In genomic region chr17:5397148-5398007, GRCm38 (mm10) we compare ENCODE assay signal across 7 mouse cellular contexts. TPM values are rescaled to one million over a fixed set of nuclear protein-coding genes. Genes with fewer than 3 reads are reported as not detected.
DNase-seq lines count a peak whose midpoint lies in the region; ATAC-seq and TF ChIP-seq lines count a peak whose summit lies in the region.

No protein-coding gene starts in this region.

- H3K36me3 ChIP-seq in midbrain, embryonic 12.5 days, result no peaks in the 10 kb centered on the region
- H3K36me3 ChIP-seq in small intestine, adult 2 months (ENCODE audit: control insufficient read depth, insufficient read depth, low read length), result no peaks in the 10 kb centered on the region

- H3K4me1 ChIP-seq in midbrain, embryonic 12.5 days, result 0 out of 2 replicates have a peak, but pooled peaks cover 2% of the 10 kb centered on the region
- H3K4me1 ChIP-seq in small intestine, adult 2 months (ENCODE audit: control insufficient read depth, insufficient read depth, insufficient read length, low read length), result no peaks in the 10 kb centered on the region

- peak; percentile 59 for DNase-seq in adrenal gland, adult 8-10 months
- DNase-seq in embryo, embryonic 9.5 days (ENCODE audit: extremely low spot score), result peak; percentile 86
- DNase-seq in heart, adult 11 months, result peak; percentile 95
- DNase-seq in kidney, adult 11 months, result peak; percentile 68
- peak; percentile 89 for DNase-seq in left cerebral cortex, postnatal 4 days

- TF ChIP-seq POLR2A in small intestine, adult 2 months (IDR thresholded peaks at IDR 0.05; ENCODE audit: low read depth, low read length), result no peak

- 31% methylated on average over 33 of the region's 33 CpGs for WGBS in midbrain, embryonic 12.5 days
- WGBS in small intestine, adult 2 months, result 29% methylated on average over 33 of the region's 33 CpGs

- H3K4me3 ChIP-seq in midbrain, embryonic 12.5 days, result no peak overlapping the region
- H3K4me3 ChIP-seq in small intestine, adult 2 months (ENCODE audit: low read depth, low read length), result no peak overlapping the region

- H3K9ac ChIP-seq in midbrain, embryonic 12.5 days (replicated peaks), result no peak overlapping the region

- H3K4me2 ChIP-seq in midbrain, embryonic 12.5 days (replicated peaks), result 0 out of 2 replicates have a peak overlapping the region, but pooled peaks have one; percentile 17

- no peaks in the 10 kb centered on the region for H3K9me3 ChIP-seq in midbrain, embryonic 12.5 days

- peaks cover 17% of the 10 kb centered on the region for H3K27me3 ChIP-seq in midbrain, embryonic 12.5 days
- no peaks in the 10 kb centered on the region for H3K27me3 ChIP-seq in small intestine, adult 2 months (ENCODE audit: control insufficient read depth, insufficient read depth, low read length)

- no peak overlapping the region for H3K27ac ChIP-seq in midbrain, embryonic 12.5 days (replicated peaks)
- no peak overlapping the region for H3K27ac ChIP-seq in small intestine, adult 2 months (ENCODE audit: insufficient read depth, low read depth, low read length)

- peak; percentile 84 for ATAC-seq in midbrain, embryonic 12.5 days (ENCODE audit: low FRiP score, low read depth)

- TF ChIP-seq CTCF in small intestine, adult 2 months (IDR thresholded peaks at IDR 0.05; ENCODE audit: extremely low read depth, insufficient read length, insufficient replicate concordance, low read depth, low read length), result peak; percentile 94

- intact Hi-C loops in left cerebral cortex, postnatal 4 days (cut with DNase I), result loop anchor here (10.0 kb wide), 1 partner anchor 193 kb away; no protein-coding TSS in a partner anchor

RNA-seq across cellular contexts. Expression of gene Ldhal6b, which starts 21.2 kb away (rescaled TPM):
- total RNA-seq in adrenal gland, adult 8-10 months (2022), result 1 to 10 TPM in 3 of 4 experiments, under 1 TPM in 1; 0.73 to 3.9 (median 1.8) TPM
- 1 to 10 TPM; 1.9 to 2.0 TPM for total RNA-seq in left cerebral cortex, postnatal 4 days (2021)
- polyA plus RNA-seq in midbrain, embryonic 12.5 days (2016; fragmentation: Nextera tagmentation; extraction: Ambion mirVana), result 0.17 TPM in 1 of 2 replicates, not detected in the other
- polyA plus RNA-seq in small intestine, adult 2 months (2012; rRNA removed), result 0.10 and 0.20 TPM in 2 replicates

RNA-seq across cellular contexts. Expression of gene Tmem242, which starts 42.7 kb away (rescaled TPM):
- total RNA-seq in adrenal gland, adult 8-10 months (2022), result 100 to 1,000 TPM; 118 to 126 (median 122) TPM
- total RNA-seq in left cerebral cortex, postnatal 4 days (2021), result 10 to 100 TPM; 67.6 to 71.8 TPM
- 112 and 122 TPM in 2 replicates for polyA plus RNA-seq in midbrain, embryonic 12.5 days (2016; fragmentation: Nextera tagmentation; extraction: Ambion mirVana)
- 2.1 and 3.7 TPM in 2 replicates for polyA plus RNA-seq in small intestine, adult 2 months (2012; rRNA removed)
